Mouse (Mus musculus) WW6 (cell line): ENCODE measurements at regions not wholly inside any gene's neighbourhood (a gene's known extent, or its start where the extent isn't known, plus 50 kb on each side); places are given as distances from the start of the nearest gene placed in this dataset.
"Not testable (repeated sequence)": the region's sequence is repeated elsewhere in the genome, so short reads cannot be mapped to it uniquely, and the experiment has no call there.

Experiments
- DNase-seq: peaks from one replicate; pipeline ENCODE4 v3.0.0-alpha.2; 2013; ENCODE audit warnings: low read depth, low spot score

GRCm38 (mm10) chr10:95773425-95773980 is 69.2 kb downstream of the Gm33543 start:
- peak; percentile 42 for DNase-seq

GRCm38 (mm10) chr10:95772811-95773424 is 69.8 kb downstream of the Gm33543 start:
- no peak for DNase-seq

- DNase-seq, result no peak
Observed at GRCm38 (mm10) chr10:95768974-95769373, 73.8 kb downstream of the Gm33543 start.

GRCm38 (mm10) chr10:95767526-95768161 is 75.1 kb downstream of the Gm33543 start:
- no peak for DNase-seq

GRCm38 (mm10) chr10:95764129-95764528 is 78.6 kb downstream of the Gm33543 start:
- no peak for DNase-seq

- no peak for DNase-seq
Observed at GRCm38 (mm10) chr10:95762632-95763031, 80.1 kb downstream of the Gm33543 start.

- DNase-seq, result no peak
Observed at GRCm38 (mm10) chr10:95761969-95762368, 80.8 kb downstream of the Gm33543 start.

- no peak for DNase-seq
Observed at GRCm38 (mm10) chr10:95760121-95760870, 82.4 kb downstream of the Gm33543 start.

- no peak for DNase-seq
Observed at GRCm38 (mm10) chr10:95758181-95758580, 84.5 kb downstream of the Gm33543 start.

- no peak for DNase-seq
Observed at GRCm38 (mm10) chr10:95755429-95755828, 82.2 kb upstream of the Anapc15-ps start.

GRCm38 (mm10) chr10:95753396-95753905 is 80.2 kb upstream of the Anapc15-ps start:
- no peak for DNase-seq

GRCm38 (mm10) chr10:95748360-95748759 is 75.1 kb upstream of the Anapc15-ps start:
- no peak for DNase-seq

GRCm38 (mm10) chr10:95747939-95748338 is 74.7 kb upstream of the Anapc15-ps start:
- no peak for DNase-seq

- no peak for DNase-seq
Observed at GRCm38 (mm10) chr10:95745834-95746620, 72.8 kb upstream of the Anapc15-ps start.

- DNase-seq, result no peak
Observed at GRCm38 (mm10) chr10:95745254-95745653, 72.0 kb upstream of the Anapc15-ps start.

GRCm38 (mm10) chr10:95743627-95744026 is 70.4 kb upstream of the Anapc15-ps start:
- no peak for DNase-seq

GRCm38 (mm10) chr10:95739421-95739820 is 66.2 kb upstream of the Anapc15-ps start:
- DNase-seq, result no peak

GRCm38 (mm10) chr10:95736743-95737142 is 63.5 kb upstream of the Anapc15-ps start:
- DNase-seq, result not testable (repeated sequence)

GRCm38 (mm10) chr10:95731001-95731400 is 57.8 kb upstream of the Anapc15-ps start:
- no peak for DNase-seq

- no peak for DNase-seq
Observed at GRCm38 (mm10) chr10:95729890-95730289, 56.6 kb upstream of the Anapc15-ps start.

- DNase-seq, result no peak
Observed at GRCm38 (mm10) chr10:95725910-95726309, 52.7 kb upstream of the Anapc15-ps start.
